Mouse (Mus musculus): ENCODE results near the gene Hnrnpa3.
A peak's percentile ranks its signal among the peaks of the same experiment; 100 is the strongest.

GRCm38 (mm10) chr2:75707420-75707819 lies 48.4 kb downstream of the Hnrnpa3 start:
- TF ChIP-seq MAZ (IDR thresholded peaks at IDR 0.05; ENCODE audit: low read depth, low read length) (no peak), EP300 (IDR thresholded peaks at IDR 0.05; ENCODE audit: low read depth in 1 of 2, low read length in 2 of 2) (no peak), CTCF (IDR thresholded peaks at IDR 0.05 in 2 of 3, conservative IDR thresholded peaks at IDR 0.05 in 1 of 3; ENCODE audit: control insufficient read depth in 1 of 3, insufficient read depth in 1 of 3, low read depth in 2 of 3, low read length in 3 of 3, poor library complexity in 1 of 3, severe bottlenecking in 1 of 3) (no peak), HCFC1 (IDR thresholded peaks at IDR 0.05; ENCODE audit: low read depth, low read length) (no peak), USF1 (IDR thresholded peaks at IDR 0.05; ENCODE audit: low read depth, low read length) (no peak), POLR2A (IDR thresholded peaks at IDR 0.05; ENCODE audit: control insufficient read depth in 1 of 2, insufficient read depth in 1 of 2, low read depth in 1 of 2, low read length in 2 of 2, poor library complexity in 1 of 2) (no peak), ZMIZ1 (IDR thresholded peaks at IDR 0.05; ENCODE audit: low read depth, low read length) (no peak), TAL1 (IDR thresholded peaks at IDR 0.05; ENCODE audit: low read length) (no peak), BHLHE40 (IDR thresholded peaks at IDR 0.05; ENCODE audit: borderline replicate concordance, low read depth, low read length) (no peak), GABPA (IDR thresholded peaks at IDR 0.05; ENCODE audit: low read depth, low read length) (no peak), RCOR1 (IDR thresholded peaks at IDR 0.05; ENCODE audit: low read depth, low read length) (0 out of 2 replicates have a peak, but pooled peaks have one; percentile 14), MXI1 (IDR thresholded peaks at IDR 0.05; ENCODE audit: low read depth, low read length) (no peak), E2F4 (IDR thresholded peaks at IDR 0.05; ENCODE audit: borderline replicate concordance, low read depth, low read length) (no peak), RAD21 (IDR thresholded peaks at IDR 0.05; ENCODE audit: low read depth, low read length) (no peak)
